Mouse (Mus musculus) megakaryocyte, adult 5-6 weeks (primary cell): ENCODE results near the gene Apaf1. TPM values are rescaled to one million over a fixed set of nuclear protein-coding genes. Genes with fewer than 3 reads are reported as not detected.
A peak's percentile ranks its signal among the peaks of the same experiment; 100 is the strongest.

Source experiments
- ATAC-seq: 2 replicates; pipeline ENCODE4 v1.8.0; 2016; ENCODE audit warnings: mild to moderate bottlenecking, inconsistent platforms; ENCODE audit not compliant: poor library complexity, severe bottlenecking
- total RNA-seq, 2 experiments: library from RNA; stranded (forward) in 1 of 2; stranded (reverse) in 1 of 2; fragments of 153-499, 151-499 nt in 1 of 2; fragments of 221-1000, 200-1000 nt in 1 of 2; gene quantifications; 2 replicates each; pipeline versions ENCODE4 v1.2.3 to v1.2.4; 2015 to 2017

The Apaf1 gene
- total RNA-seq (2015) (139 and 147 TPM in 2 replicates), total RNA-seq (2017) (70.8 and 73.6 TPM in 2 replicates)

DNA sequence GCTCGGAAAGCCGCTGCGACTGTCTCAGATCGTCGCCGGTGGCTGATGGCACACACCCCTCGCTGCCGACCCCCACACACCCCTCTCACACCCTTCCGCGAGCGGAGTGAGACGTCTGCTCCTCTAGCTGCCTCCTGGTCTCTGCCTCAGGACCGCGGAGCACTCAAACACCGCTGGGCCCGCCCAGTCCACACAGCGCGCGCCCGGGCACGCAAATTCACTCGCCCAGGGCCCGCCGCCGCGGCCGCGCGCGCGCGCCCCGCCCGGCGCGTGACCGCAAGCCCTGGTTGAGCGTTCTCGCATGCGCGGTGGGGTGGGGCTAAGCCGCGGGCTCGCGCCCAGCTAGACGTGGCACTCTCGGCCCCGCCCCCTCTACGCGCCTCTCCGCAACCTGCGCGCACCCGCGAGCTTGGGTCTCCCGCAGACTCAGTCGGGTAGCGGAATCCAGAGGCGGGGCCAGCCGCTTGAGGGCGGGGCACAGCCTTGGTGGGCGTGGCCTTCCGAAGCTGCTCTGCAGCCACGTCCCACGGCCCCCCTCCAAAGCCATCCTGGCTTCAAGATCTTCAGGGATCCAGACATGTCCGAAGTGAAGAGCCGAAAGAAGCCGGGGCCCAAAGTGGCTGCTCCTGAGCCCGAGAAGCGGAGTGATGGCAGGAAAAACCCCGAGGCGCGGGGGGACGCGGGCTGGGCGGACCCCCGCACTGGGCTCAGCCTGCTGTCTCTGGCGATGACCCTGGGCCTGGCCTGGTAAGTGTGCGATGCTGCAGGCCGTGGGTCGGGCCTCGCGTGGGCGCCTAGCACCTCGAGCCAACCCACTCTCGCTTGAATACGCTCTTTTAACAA lies at the start of gene Apaf1, which contains the start of gene Ikbip:
Gene Apaf1 (minus strand): TSS at position 221 of the 843 bp plus-strand sequence.
Gene Ikbip (plus strand): TSS at position 391 of the 843 bp plus-strand sequence.
- peak; percentile 91 for ATAC-seq

DNA sequence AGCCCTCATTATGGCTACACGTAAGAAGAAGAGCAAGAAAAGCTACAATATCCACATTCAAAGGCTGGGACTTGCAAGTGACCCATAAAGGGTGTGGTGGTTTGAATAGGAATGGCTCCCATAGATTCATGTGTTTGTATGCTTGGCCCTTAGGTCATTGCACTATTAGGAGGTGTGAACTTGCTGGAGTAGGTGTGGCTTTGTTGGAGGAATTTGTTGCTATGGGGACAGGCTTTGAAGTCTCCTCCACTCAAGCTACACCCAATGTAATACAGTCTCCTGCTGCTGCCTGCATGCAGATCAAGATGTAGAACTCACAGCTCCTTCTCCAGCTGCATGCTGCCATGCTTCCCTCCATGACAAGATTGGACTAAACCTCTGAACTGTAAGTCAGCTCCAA lies 49.0 kb upstream of the Apaf1 start:
- no peak for ATAC-seq

DNA sequence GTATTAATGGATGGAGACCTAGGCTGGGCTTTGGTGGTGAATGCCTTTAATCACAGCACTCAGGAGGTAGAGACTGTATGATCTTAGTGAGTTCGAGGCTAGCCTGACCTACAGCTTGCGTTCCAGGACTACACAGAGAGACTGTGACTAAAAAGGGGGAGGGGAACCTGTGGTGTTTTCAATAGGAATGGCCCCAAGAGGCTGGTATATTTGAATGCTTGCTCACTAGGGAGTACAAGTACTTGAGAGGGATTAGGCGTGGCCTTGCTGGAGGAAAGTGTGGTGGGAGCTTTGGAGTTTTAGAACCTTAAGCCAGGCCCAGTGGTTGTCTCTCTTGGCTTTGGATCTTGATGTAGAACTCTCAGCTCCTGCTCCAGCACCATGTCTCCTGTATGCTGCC lies 48.2 kb upstream of the Apaf1 start:
- ATAC-seq: no peak

DNA sequence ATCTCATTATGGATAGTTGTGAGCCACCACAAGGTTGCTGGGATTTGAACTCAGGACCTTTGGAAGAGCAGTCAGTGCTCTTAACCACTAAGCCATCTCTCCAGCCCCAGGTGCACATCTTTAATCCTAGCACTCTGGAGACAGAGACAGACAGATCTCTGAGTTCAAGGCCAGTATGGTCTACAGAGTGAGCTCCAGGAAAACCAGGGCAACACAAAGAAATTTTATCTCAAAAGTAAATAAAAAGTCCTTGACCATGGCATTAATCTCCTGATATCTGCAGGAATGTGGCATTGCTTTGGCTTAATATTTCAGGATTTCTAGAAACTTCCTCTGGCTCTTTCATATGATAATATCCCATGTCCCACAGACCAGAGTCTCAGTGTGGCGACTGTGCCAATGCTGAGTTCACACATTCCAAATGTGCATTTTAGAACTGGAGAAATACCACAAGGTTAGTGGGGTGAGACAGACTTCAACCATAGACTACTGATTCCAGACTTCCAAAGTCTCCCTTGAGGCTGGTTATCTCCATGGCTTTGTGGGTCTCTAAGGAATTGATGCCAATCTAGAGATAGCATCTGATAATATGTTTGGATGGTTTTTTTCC lies 46.1 kb upstream of the Apaf1 start:
- ATAC-seq: no peak

DNA sequence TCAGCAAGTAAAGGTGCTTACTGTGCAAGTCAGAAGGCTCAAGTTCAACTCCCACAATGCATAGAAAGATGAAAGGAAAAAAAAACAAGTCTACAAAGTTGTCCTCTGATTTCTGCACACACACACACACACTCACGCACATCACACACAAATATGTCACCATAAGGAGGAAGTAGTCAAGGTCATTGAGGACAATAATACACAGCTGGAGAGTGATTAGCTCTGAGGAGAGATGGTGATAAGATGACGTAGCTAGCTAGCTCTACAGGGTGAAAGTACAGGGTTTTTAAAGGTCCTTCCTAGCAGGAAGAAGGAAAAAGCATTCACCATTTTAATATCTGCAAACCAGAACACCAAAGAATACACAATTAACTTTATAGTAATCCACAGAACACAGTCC lies 44.8 kb upstream of the Apaf1 start:
- ATAC-seq: no peak

DNA sequence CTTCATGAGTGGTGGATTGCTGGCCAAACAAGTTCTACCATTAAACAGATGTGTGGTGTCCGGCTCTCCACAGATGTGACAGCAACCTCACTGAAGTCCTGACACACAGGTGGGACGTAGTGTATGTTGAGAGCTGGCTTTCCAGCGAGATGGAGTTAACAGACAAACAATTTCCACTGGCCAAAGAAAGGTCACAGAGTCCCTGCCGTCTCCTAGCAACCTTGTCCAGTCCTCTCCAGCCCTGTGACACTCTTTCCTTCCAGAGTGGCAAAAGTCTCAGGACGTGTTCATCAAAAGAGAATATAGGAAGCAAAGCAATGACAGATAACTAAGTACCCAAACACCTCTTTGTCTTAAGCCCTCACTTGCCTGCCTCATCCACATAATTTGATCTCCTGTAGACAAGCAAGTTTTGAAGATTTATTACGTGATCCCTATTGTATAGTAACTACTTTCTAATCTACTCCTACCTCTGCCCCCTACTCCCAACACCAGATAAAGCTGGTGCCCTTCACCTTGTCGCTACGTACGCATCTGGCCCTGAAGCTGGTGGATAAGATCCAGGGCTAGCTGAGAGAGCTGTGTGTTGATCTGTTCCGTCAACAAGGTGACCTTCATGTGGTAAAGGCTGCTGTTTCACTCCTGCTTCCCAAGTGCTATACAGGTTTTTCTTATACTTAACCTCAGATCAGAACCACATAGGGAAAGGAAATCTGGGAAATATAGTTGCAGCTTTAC lies 44.2 kb upstream of the Apaf1 start:
- no peak for ATAC-seq

DNA sequence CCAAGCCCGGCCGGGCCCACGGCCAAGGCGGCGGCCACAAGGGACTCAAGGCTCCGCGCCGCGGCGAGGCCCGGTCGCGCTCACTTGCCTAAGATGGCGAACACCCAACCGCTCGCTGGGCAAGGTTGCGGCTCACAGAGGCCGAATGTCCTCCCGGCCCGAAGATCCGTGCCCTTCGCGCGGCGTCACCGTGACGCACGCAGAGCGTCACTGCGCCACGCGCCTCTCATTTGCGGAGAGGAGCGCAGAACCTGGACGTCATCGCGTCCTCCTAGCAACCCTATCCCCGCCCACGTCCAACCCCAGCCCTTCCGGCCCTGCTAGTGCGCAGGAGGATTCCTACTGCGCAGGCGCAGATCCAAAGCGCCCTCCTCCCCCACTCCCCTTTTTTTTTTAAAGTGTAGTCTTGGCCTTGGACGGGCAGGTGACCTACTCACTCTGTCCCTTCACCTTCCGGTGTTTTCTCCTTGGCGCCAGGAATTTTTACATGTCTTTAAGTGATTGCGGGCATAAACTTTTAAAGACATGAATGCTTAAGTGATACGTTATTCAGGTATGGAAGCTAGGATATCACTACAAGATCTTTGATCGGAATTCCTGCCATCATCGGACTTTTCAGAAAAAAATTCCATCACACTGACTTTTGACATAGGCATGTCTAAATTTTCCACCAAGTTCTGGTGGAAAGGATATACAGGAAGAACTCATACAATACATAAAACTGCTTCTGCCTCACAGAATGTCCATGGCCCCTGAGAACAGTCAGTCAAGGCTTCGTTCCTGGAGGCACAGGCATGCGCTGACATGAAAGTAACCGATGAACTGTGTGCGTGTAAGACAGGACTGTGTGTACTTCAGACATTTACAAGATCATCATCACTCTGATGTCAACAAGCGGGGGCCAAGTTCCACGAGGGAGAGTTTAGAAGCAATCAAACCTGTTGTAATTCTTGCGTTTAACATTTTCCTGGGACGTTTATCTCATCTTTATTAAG lies 41.6 kb upstream of the Apaf1 start, which contains the start of gene Slc25a3:
Gene Slc25a3 (minus strand): TSS at position 232 of the 995 bp plus-strand sequence.
- ATAC-seq: peak; percentile 97

DNA sequence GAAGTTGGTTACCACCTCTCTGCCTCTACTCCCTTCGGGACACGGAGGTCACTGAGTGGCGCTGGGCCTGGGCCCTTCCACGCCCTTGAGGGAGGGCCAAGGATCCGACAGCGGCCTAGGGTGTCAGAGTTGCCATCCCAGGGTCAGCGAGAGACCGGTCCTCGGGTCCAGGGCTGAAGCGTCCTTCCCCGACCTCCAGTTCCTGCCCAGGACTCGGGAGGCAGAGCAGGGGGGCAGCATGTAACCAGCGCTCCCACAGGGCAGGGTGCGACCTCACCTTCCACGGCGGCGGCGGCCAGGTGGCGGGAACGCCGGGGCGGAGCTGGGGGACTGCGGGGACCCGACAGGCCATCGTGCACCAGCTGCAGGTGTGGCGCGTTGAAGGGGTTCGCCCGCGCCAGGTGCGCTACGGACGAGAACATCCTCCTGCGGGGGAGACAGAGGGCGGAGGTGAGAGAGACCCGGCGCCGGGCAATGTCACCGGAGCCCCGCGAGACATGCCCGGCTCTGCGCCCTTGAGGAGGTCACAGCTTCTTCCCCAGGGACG lies 40.8 kb upstream of the Apaf1 start:
- ATAC-seq: peak; percentile 55

DNA sequence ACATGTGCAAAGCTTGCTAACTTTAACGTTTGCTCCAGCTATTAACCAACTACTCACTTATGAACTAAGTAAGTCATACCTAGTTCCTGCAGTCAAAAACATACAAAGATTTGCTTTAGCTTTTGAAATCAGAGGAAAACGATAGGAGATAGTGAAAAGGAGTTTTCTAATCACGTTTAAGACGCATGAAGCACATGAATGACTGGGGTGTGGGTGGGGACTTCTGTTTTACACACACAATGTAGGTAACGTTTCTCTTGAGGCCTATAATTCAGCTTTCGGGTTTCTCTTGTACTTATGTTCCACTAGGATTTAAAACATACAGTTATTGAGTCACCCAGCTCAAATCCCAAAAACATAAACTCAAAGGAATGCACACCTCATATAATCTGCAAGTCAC lies 40.1 kb upstream of the Apaf1 start:
- ATAC-seq: no peak

DNA sequence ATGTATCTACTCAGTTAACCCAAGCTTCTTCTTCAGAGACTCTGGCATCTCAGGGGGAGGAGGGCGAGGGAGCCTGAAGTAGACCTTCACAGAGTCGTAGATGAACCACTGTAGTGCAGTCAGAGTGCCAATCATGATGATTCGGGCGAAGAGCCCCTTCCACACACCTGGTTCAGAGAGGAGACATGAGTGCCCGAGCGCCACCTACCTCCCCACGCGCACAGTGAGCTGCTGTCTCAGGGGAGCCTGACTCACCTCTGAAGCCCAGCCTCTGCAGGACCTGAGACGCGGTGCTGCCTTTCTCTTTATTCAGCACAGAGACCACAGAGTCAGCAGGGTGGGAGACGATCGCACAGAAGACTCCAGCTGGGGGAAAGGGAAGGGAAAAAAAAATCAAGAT lies 34.4 kb upstream of the Apaf1 start:
- ATAC-seq: no peak

DNA sequence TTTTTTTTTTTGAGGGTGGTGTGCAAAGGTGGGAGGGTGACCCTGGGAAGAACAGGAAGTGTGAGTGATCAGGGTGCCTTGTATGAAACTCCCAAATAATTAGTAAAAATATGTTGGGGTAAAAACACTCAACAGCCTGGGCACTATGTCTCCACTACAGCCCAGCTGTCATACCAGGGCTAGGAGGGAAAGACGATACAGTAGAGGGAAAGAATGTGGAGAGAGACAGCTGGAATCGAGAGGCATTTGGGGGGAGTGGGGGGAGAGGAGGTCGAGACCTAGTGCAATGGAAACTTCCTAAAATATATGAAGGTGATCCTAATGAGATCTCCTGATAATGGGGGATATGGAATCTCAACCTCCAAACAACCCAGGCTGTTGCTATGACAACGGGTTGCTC lies 27.3 kb upstream of the Apaf1 start:
- ATAC-seq: no peak

DNA sequence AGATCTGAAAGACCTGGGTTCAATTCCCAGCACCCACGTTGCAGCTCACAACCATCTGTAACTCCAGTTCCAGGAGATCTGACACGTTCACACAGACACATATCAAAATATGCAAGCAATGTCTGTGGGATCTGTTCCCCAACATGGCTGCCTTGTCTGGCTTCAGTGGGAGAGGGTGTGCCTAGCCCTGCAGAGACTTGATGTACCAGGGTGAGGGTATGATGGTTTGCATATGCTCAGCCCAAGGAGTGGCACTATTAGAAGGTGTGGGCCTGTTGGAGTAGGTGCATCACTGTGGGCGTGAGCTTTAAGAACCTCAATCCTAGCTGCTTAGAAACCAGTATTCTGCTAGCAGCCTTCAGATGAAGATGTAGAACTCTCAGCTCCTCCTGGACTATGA lies 23.4 kb upstream of the Apaf1 start:
- no peak for ATAC-seq

DNA sequence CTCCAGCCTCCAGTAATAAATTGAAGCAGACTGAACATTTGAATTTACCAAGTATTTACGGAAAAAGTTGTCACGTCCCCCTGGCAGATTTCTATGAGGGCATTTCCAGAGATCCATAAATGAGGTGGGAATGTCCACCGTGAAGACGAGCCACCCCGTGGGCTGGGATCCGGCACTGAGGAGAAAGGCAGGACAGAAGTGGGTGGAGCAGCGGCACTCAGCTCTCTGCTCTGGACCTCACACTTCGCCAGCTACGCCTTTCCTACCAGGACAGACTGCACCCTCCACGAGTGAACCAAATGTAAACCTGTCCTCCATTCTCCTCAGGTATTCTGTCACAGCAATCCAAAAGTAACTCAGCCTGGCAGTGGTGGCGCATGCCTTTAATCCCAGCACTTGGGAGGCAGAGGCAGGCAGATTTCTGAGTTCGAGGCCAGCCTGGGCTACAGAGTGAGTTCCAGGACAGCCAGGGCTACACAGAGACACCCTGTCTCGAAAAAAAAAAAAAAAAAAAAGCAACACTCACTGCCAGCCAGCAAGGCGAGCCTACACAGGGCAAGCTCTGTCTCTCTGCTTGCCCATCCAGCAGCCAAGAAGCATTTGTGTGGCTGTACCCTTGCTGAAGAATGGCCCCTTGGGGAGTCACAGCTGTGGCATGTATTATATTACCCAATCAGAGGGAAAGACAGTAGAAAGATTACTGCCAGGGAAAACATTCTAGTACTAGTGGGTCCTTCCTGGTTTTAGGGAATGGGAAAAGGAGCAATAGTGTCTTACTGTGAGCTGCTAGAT lies 20.4 kb upstream of the Apaf1 start:
- no peak for ATAC-seq

DNA sequence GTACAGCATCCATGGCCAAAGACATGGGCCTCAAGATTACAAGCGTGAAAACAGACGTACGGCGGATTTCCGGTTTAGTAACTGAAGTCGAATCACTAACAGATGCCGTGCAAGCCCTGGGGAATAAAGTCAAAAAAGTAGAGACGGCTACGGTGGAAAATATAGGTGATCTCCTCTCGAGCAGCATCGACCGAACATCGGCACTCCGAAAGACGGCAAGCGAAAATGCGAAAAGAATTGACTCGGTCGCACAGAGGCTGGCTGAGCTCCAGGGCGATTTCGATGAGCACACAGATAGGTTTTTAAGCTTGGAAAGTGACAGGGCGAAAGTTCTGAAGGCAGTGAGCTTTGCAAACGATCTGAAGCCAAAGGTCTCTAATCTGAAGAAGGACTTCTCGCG lies 19.4 kb upstream of the Apaf1 start:
- ATAC-seq: no peak

DNA sequence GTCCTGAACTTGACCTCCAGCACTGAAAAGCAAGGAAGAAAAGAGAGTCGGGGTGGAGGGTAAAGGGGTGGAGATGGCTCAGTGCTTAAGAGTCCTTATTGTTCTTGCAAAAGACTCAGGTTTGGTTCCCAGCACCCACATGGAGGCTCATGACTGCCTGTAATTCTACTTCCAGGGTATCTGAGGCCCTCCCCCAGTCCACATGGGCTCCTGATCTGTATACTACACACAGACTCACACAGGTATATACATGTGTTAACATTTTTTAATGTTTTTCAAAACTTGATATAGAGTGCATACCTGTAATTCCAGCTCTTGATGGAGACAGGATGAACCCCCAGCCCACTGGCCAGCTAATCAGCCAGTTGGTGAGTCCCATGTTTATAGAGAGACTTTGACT lies 17.5 kb upstream of the Apaf1 start:
- no peak for ATAC-seq

DNA sequence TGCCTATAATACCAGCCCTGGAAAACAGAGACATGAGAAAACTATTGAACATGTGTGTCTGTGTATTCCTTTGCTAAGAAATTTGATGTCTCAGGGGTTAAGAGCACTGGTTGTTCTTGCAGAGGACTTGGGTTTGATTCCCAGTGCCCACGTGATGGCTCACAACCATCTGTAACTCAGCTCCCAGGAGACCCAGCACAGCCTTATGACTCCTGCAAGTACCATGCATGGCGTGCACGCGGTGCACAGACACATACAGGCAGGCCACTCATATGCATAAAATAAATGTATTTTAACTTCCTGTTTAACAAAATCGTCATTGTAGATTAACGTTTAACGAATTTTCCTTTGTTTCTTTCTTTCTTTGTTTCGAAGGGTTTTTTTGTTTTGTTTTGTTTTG lies 15.5 kb upstream of the Apaf1 start:
- no peak for ATAC-seq

DNA sequence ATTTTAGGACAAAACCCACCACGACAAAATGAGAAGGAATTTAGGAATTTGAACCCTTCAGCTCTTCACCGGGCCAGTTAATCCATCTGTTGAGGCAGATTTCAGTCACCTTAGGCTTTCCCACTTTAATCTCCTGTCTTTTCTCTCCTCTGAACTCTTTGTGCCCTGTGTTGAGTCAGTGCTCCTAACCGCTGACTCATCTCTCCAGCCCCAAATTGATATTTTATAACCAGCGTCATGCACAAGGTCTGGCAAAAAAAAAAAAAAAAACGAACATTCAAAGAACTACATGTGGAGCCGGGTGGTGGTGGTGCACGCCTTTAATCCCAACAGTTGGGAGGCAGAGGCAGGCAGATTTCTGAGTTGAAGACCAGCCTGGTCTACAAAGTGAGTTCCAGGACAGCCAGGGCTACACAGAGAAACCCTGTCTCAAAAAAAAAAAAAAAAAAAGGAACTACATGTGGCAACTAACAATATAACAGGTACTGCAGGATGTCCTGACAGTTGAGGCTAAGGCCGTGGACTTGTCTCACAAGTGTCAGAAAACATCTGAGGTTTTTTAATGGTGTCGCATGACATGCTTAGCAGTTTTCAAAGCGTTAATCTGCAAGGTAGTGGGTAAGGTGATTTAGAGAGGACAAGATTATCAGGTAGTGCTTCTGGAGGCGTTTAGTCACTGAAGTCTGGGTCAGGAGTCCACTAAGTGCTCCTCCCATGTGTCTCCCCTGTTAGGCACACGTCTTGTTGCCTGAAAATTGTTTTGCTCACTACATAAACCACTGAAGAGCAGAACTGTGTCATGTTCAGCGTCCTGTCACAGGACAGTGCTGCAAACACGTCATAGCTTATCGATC lies 11.9 kb upstream of the Apaf1 start:
- no peak; the same call in 1 of the 2 replicates for ATAC-seq

DNA sequence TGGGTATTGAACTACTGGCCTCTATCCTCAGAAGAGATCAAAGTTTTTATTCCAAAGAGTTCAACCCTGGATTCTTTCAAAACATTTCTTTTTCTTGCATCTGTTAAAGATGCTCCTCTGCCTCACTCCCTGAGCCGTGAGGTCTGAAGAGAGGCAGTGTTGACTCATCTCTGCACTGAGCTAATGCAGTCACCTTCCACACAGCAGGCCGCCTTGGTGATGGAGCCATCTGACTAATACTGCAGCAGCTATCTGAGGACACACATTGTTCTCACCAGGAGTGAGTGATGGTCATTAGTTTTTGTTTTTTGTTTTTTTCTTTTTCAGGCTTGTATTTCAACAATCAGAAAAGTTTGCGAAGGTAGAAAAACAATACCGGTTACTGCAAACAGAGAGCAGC lies 10.2 kb upstream of the Apaf1 start:
- ATAC-seq: no peak
